Mouse (Mus musculus): ENCODE data around the gene Ripor3.

GRCm38 (mm10) chr2:167953819-167954218, 56.6 kb downstream of the Ripor3 start:
- no peak for TF ChIP-seq CTCF (conservative IDR thresholded peaks at IDR 0.05 in 1 of 2, IDR thresholded peaks at IDR 0.05 in 1 of 2; ENCODE audit: low read depth in 2 of 2, low read length in 2 of 2)
- no peak for TF ChIP-seq MXI1 (IDR thresholded peaks at IDR 0.05; ENCODE audit: low read depth, low read length)
- TF ChIP-seq CHD1 (IDR thresholded peaks at IDR 0.05; ENCODE audit: low read depth, low read length): no peak
- TF ChIP-seq ZMIZ1 (IDR thresholded peaks at IDR 0.05; ENCODE audit: low read depth, low read length): no peak
- TF ChIP-seq POLR2A (IDR thresholded peaks at IDR 0.05; ENCODE audit: low read depth, low read length): no peak
- TF ChIP-seq ZC3H11A (IDR thresholded peaks at IDR 0.05; ENCODE audit: low read depth, low read length): no peak
- no peak for TF ChIP-seq PAX5 (IDR thresholded peaks at IDR 0.05; ENCODE audit: low read length)
- no peak for TF ChIP-seq ELF1 (IDR thresholded peaks at IDR 0.05; ENCODE audit: low read depth, low read length)
- TF ChIP-seq UBTF (IDR thresholded peaks at IDR 0.05; ENCODE audit: low read depth, low read length): no peak
- TF ChIP-seq MAFK (IDR thresholded peaks at IDR 0.05; ENCODE audit: insufficient replicate concordance, low read length): no peak
- TF ChIP-seq HCFC1 (IDR thresholded peaks at IDR 0.05; ENCODE audit: low read depth, low read length): no peak
- TF ChIP-seq TCF12 (IDR thresholded peaks at IDR 0.05; ENCODE audit: low read depth, low read length): no peak
- no peak for TF ChIP-seq MAZ (IDR thresholded peaks at IDR 0.05; ENCODE audit: low read depth, low read length)

Measured in CH12.LX (cell line).